Mouse (Mus musculus) liver, embryonic 14.5 days (tissue): ENCODE data around the gene Spata2. TPM values are rescaled to one million over a fixed set of nuclear protein-coding genes. Genes with fewer than 3 reads are reported as not detected.

ENCODE experiments used
- ATAC-seq: fragments of 200-750 bp; cut with Nextera tagmentation; 2 replicates; pipeline ENCODE4 v1.8.0; 2017; ENCODE audit warnings: moderate number of reproducible peaks, mild to moderate bottlenecking, moderate library complexity; ENCODE audit not compliant: insufficient read depth
- DNase-seq, 3 experiments: peaks; one replicate each; pipeline ENCODE4 v3.0.0-alpha.2; 2012 to 2013; ENCODE audit warnings: low read depth in 3 of 3, low spot score in 3 of 3
- H3K27ac ChIP-seq: fragments of 300-500 bp; sonication (generic); 2 replicates; pipeline ENCODE4 v1.5.1; 2014; ENCODE audit warnings: moderate library complexity, mild to moderate bottlenecking, control low read depth, inconsistent platforms
- H3K27me3 ChIP-seq: fragments of 300-500 bp; sonication (generic); 2 replicates; pipeline ENCODE4 v1.6.1; 2014; ENCODE audit warnings: mild to moderate bottlenecking, low read length, moderate library complexity; ENCODE audit not compliant: control insufficient read depth, insufficient read depth
- H3K36me3 ChIP-seq: fragments of 300-500 bp; sonication (generic); replicated peaks from 2 replicates; pipeline ENCODE4 v1.6.1; 2014; ENCODE audit warnings: low read depth; ENCODE audit not compliant: control insufficient read depth, insufficient read depth
- H3K4me1 ChIP-seq, 2 experiments: fragments of 200-500 bp in 1 of 2; fragments of 300-500 bp in 1 of 2; sonication (generic) in 1 of 2; replicated peaks; 2 replicates each; pipeline ENCODE4 v1.6.1; 2012 to 2014; ENCODE audit warnings: antibody characterized with exemption in 1 of 2, inconsistent platforms in 1 of 2, low read length in 1 of 2; ENCODE audit not compliant: control insufficient read depth in 2 of 2, insufficient read depth in 2 of 2
- H3K4me2 ChIP-seq: fragments of 300-500 bp; sonication (generic); 2 replicates; pipeline ENCODE4 v1.6.1; 2014; ENCODE audit warnings: low read depth, mild to moderate bottlenecking, control low read depth, moderate library complexity
- H3K4me3 ChIP-seq, 2 experiments: fragments of 200-500 bp in 1 of 2; fragments of 300-500 bp in 1 of 2; sonication (generic) in 1 of 2; 2 replicates each; pipeline ENCODE4 v1.5.1; 2012 to 2014; ENCODE audit warnings: low read depth in 2 of 2, low read length in 2 of 2, mild to moderate bottlenecking in 2 of 2, control low read depth in 1 of 2, inconsistent platforms in 1 of 2, moderate library complexity in 1 of 2; ENCODE audit not compliant: insufficient read depth in 1 of 2
- H3K9ac ChIP-seq: fragments of 300-500 bp; sonication (generic); replicated peaks from 2 replicates; pipeline ENCODE4 v1.6.1; 2014; ENCODE audit warnings: mild to moderate bottlenecking, control low read depth, moderate library complexity
- H3K9me3 ChIP-seq: fragments of 300-500 bp; sonication (generic); 2 replicates; pipeline ENCODE4 v1.6.1; 2016; ENCODE audit warnings: low read length, mixed read lengths; ENCODE audit not compliant: control insufficient read depth
- CTCF ChIP-seq: IDR thresholded peaks from 2 replicates; pipeline ENCODE4 v1.5.1; 2016; ENCODE audit warnings: antibody characterized with exemption, low read depth, control low read depth
- EP300 ChIP-seq: IDR thresholded peaks from 2 replicates; pipeline ENCODE4 v1.6.1; 2016; ENCODE audit warnings: antibody characterized with exemption, low read depth
- WGBS: fragments of 180-500 bp; shearing (Covaris S2); extraction: QIAGEN DNeasy Blood & Tissue Kit; methylation state at CpG from one replicate; pipeline ENCODE4 v1.1.7; 2014; ENCODE audit not compliant: insufficient replicate concordance; 5-methylcytosine and 5-hydroxymethylcytosine counted together
- polyA plus RNA-seq, 2 experiments: library from polyadenylated mRNA; depleted of rRNA in 1 of 2; stranded (reverse) in 1 of 2; unstranded in 1 of 2; fragments of >200 nt; fragmentation: Nextera tagmentation in 1 of 2; extraction: Ambion mirVana in 1 of 2; gene quantifications; 2 replicates each; pipeline versions ENCODE4 v1.2.1 to v1.2.3; 2012 to 2014

The Spata2 gene
- polyA plus RNA-seq, 2 experiments, result 6.8 to 7.6 TPM

DNA sequence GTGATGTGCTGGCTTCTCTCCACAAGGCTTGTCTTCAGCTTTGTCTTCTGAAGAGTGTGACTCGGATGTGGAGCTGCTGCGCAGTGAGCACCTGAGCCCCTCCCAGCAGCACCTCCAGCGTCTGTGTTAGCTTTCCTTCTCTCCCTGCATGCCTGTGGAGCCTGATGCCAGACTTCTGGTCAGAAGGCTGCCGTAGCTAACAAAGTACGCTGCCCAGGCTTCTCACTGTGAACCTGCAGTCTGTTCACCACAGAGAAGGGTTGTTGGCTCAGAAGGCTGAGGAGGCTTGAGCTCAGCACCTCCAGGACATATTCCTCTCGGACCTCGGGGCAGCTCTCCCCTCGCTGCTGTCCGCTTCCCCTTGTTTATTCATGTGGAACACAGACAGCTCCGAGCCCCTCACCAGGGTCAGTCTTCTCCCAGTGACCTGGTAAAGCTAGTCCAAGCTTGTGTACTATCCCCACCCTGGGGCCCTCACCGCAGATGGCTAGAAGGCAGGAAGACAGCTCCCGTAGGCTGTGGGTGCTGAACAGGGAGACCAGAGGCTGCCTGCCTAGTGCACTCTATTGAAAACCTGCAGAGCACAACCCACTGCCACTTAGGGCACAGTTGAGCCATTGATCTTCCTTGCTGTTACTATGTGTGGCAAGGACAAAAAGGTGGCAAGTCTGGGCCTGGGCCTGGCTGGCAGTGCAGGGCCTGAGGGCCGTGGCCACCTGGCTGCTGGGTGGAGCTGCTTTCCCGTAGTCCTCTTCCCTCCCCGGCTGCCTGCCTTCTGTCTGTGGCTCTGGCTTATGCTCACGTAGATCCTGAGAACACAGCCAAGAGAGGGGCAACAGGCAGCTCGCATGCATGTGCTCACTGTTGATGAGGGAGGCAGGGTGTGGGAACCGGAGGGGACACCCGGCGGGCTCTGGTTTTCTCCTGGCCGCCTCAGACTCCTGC lies 43.1 kb downstream of the Spata2 start:
- TF ChIP-seq EP300, result no peak
- peak; percentile 9; the same call in 1 of the 2 replicates for TF ChIP-seq CTCF
- 88% methylated on average over 21 of the region's 21 CpGs for WGBS
- Histone ChIP-seq H3K4me1 (peaks cover 22 to 25% of the 10 kb centered on the region in 2 experiments), H3K9ac (no peak overlapping the region), H3K9me3 (no peaks in the 10 kb centered on the region), H3K27me3 (no peaks in the 10 kb centered on the region), H3K27ac (no peak overlapping the region), H3K4me2 (no peak overlapping the region), H3K4me3 (no peak overlapping the region), H3K36me3 (peaks cover 37% of the 10 kb centered on the region)
- ATAC-seq, result no peak
- no peak for DNase-seq

GRCm38 (mm10) chr2:167447629-167448028 lies 45.1 kb downstream of the Spata2 start:
- no peak; the same call in 1 of the 2 replicates for TF ChIP-seq CTCF
- peak; percentile 90 for TF ChIP-seq EP300
- no peaks in the 10 kb centered on the region for H3K9me3 ChIP-seq
- ATAC-seq (peak; percentile 99), DNase-seq (peak; percentile 74 to 79 (median 78))
- peaks cover 22 to 25% of the 10 kb centered on the region in 2 experiments for H3K4me1 ChIP-seq
- 23% methylated on average over 8 of the region's 8 CpGs for WGBS
- H3K4me3 ChIP-seq, result peak overlapping the region in 1 of 2 experiments; percentile 16; a peak in 1 of 4 replicates
- no peaks in the 10 kb centered on the region for H3K27me3 ChIP-seq
- peak overlapping the region; percentile 70 for H3K27ac ChIP-seq
- peak overlapping the region; percentile 52 for H3K4me2 ChIP-seq
- H3K9ac ChIP-seq, result peak overlapping the region; percentile 59
- peaks cover 40% of the 10 kb centered on the region for H3K36me3 ChIP-seq

DNA sequence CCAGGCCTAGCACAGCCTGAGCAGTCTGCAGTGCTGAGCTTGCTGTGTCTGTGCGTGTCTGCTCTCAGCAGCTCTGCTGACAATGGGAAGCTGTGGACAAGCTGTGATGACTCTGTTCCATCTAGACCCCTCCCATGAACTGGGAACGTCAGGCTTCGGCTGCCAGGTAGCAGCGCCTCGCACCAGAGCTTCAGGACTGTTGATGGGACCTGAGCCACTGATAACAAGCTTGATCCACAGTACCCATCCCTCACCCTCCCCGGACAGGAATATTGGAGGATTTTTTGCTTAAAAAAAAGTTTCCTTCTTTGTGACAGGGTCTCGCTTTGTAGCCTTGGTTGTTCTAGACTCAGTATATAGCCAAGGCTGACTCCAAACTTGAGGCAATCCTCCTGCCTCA lies 45.5 kb downstream of the Spata2 start:
- H3K4me3 ChIP-seq, result no peak overlapping the region
- ATAC-seq (peak; percentile 80), DNase-seq (no peak)
- peaks cover 22 to 25% of the 10 kb centered on the region in 2 experiments for H3K4me1 ChIP-seq
- peaks cover 44% of the 10 kb centered on the region for H3K36me3 ChIP-seq
- H3K4me2 ChIP-seq, result peak overlapping the region; percentile 52
- H3K9ac ChIP-seq, result peak overlapping the region; percentile 54
- WGBS, result 57% methylated on average over 7 of the region's 7 CpGs
- peak overlapping the region; percentile 70 for H3K27ac ChIP-seq
- H3K27me3 ChIP-seq, result no peaks in the 10 kb centered on the region
- TF ChIP-seq CTCF (no peak), EP300 (no peak)
- no peaks in the 10 kb centered on the region for H3K9me3 ChIP-seq

DNA sequence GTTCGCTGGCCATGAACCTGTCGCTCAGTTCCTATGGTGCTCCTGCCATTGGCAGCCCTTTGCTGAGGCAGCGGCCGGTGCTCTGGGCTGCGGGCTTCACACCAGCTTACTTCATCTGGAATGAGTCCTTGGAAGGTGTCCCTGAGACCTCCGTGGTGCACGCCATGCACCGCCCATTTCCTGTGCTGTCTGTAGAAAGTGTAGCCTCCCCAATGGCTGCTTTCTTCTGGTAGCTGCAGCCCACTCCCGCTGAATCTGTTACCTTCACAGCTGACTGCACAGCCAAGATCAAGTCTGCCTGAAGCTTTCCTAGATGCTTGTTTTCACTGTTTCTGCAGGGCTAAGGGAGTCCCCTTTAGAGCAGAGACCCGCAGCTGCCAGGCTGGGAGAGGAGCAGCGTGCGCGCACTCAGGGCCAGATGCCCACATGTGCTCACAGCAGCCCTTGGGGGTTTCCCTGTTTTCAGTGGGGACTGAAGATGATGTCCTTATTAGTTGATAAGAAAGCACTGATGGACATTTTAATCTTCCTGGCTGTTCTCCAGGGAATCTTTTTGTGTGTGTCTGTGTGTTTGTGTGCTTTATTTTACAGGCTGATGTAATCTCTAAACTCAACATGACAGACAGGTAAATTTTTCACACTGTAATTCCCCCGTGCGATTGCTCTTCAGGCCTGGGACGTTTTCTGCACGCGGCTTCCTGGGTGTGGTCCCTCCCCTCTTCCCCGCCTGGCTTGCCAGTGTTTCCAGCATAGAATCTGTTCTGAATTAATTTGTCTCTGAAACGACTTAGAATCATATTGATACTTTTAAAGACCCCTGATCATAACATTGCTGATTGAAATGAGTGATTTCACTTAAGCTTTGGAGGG lies 46.5 kb downstream of the Spata2 start:
- WGBS, result 63% methylated on average over 20 of the region's 20 CpGs
- ATAC-seq, result no peak
- Histone ChIP-seq H3K9ac (no peak overlapping the region), H3K36me3 (peaks cover 51% of the 10 kb centered on the region), H3K4me2 (no peak overlapping the region), H3K27ac (peak overlapping the region; percentile 70), H3K4me3 (no peak overlapping the region), H3K27me3 (no peaks in the 10 kb centered on the region), H3K4me1 (peaks cover 22 to 25% of the 10 kb centered on the region in 2 experiments), H3K9me3 (no peaks in the 10 kb centered on the region)
- TF ChIP-seq CTCF (no peak), EP300 (no peak)
- DNase-seq, result no peak
